Comparison of ENCODE assay signal across 25 mouse cellular contexts in genomic region chr6:20725948-20726347, GRCm38 (mm10).
"Had no signal": no experiment of that assay in that cellular context is flagged by ENCODE, and none has a peak within 500 bp of the region (broad histone marks: within the 10 kb centered on the region; RNA-seq: fewer than 3 reads in every experiment).

No protein-coding gene starts in this region.

- H3K27ac ChIP-seq: gastrocnemius, adult 2 months; heart, embryonic 10.5 days; hindbrain, embryonic 10.5 days; hindbrain, embryonic 12.5 days; hindbrain, embryonic 14.5 days; intestine, embryonic 15.5 days; limb, embryonic 13.5 days; limb, embryonic 15.5 days; liver, embryonic 12.5 days; liver, embryonic 14.5 days had no signal

- H3K9me3 ChIP-seq: heart, embryonic 10.5 days; hindbrain, embryonic 10.5 days; hindbrain, embryonic 12.5 days; intestine, embryonic 15.5 days; limb, embryonic 13.5 days; limb, embryonic 15.5 days; liver, embryonic 12.5 days had no signal

- H3K4me2 ChIP-seq: heart, embryonic 12.5 days; hindbrain, embryonic 12.5 days; hindbrain, embryonic 14.5 days; intestine, embryonic 15.5 days; limb, embryonic 13.5 days; limb, embryonic 15.5 days; liver, embryonic 12.5 days had no signal

- H3K4me3 ChIP-seq: gastrocnemius, adult 2 months; heart, embryonic 10.5 days; heart, embryonic 12.5 days; hindbrain, embryonic 10.5 days; hindbrain, embryonic 12.5 days; intestine, embryonic 15.5 days; limb, embryonic 13.5 days; limb, embryonic 15.5 days; liver, embryonic 12.5 days had no signal

- ATAC-seq: hindbrain, embryonic 16.5 days; inflammation-experienced regulatory T-cells, adult 6 months; intestine, embryonic 15.5 days; intestine, postnatal 0 days; liver, embryonic 12.5 days had no signal

- H3K36me3 ChIP-seq: heart, embryonic 10.5 days; heart, embryonic 12.5 days; hindbrain, embryonic 10.5 days; hindbrain, embryonic 12.5 days; intestine, embryonic 15.5 days; limb, embryonic 13.5 days; limb, embryonic 15.5 days; liver, embryonic 12.5 days had no signal

- H3K9ac ChIP-seq: heart, embryonic 12.5 days; hindbrain, embryonic 12.5 days; hindbrain, embryonic 14.5 days; intestine, embryonic 15.5 days; limb, embryonic 13.5 days; limb, embryonic 15.5 days; liver, embryonic 12.5 days; liver, embryonic 14.5 days had no signal

- H3K27me3 ChIP-seq: heart, embryonic 12.5 days; hindbrain, embryonic 12.5 days; intestine, embryonic 15.5 days; limb, embryonic 13.5 days; limb, embryonic 15.5 days; liver, embryonic 12.5 days had no signal

- H3K4me1 ChIP-seq: heart, embryonic 10.5 days; heart, embryonic 12.5 days; hindbrain, embryonic 10.5 days; hindbrain, embryonic 12.5 days; intestine, embryonic 15.5 days; limb, embryonic 13.5 days; limb, embryonic 15.5 days; liver, embryonic 12.5 days had no signal

- DNase-seq: gastrocnemius, adult 2 months; gastrocnemius, postnatal 10 days; gastrocnemius, postnatal 25 days; heart, postnatal 14 days; heart, postnatal 36 days; kidney, adult 18-20 months; kidney, adult 8-10 months; kidney, postnatal 10 days; kidney, postnatal 36 days; layer of hippocampus, adult 9-11 months; layer of hippocampus, postnatal 36 days; left cerebral cortex, postnatal 4 days had no signal
